Mouse (Mus musculus): ENCODE measurements around the gene Dnmt3a. TPM values are rescaled to one million over a fixed set of nuclear protein-coding genes. Genes with fewer than 3 reads are reported as not detected.

Dnmt3a gene
- polyA plus RNA-seq, 2 experiments: 48.7 to 74.5 TPM

DNA sequence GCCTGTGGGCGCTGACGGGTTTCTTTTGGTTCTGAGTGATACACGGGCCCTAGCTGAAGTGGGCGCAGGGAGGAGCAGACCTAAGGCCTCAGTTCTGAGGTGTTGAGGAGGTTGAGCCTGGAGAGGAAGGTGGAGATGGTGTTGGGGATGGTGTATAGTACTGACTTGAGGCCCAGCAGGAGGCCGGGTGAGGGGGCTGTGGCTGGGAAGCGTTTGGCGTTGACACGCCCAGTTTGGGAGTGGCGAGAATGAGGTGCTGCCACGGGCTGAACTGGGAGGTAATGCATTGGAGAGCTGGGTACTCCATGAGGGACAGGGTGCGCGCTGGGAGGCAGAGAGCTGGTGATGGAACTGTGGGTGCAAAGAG, 19.9 kb downstream of the Dnmt3a start:
- no peak for DNase-seq (ENCODE audit: low spot score)
- Histone ChIP-seq H3K27me3 (ENCODE audit: control insufficient read depth, insufficient read depth, low read length) (no peaks in the 10 kb centered on the region), H3K4me3 (replicated peaks; ENCODE audit: low read length) (no peak overlapping the region), H3K9ac (ENCODE audit: low read depth, low read length, severe bottlenecking) (no peak overlapping the region), H3K9me3 (ENCODE audit: control insufficient read depth, low read length) (no peaks in the 10 kb centered on the region), H3K36me3 (ENCODE audit: control insufficient read depth, insufficient read depth, low read length) (no peaks in the 10 kb centered on the region), H3K4me2 (replicated peaks; ENCODE audit: low read depth, low read length, severe bottlenecking) (no peak overlapping the region), H3K4me1 (ENCODE audit: control insufficient read depth, insufficient read depth, low read length) (peaks cover 18% of the 10 kb centered on the region), H3K27ac (replicated peaks; ENCODE audit: low read depth, low read length) (no peak overlapping the region)
- TF ChIP-seq POLR2A (IDR thresholded peaks at IDR 0.05; ENCODE audit: borderline replicate concordance, extremely low read depth, insufficient read depth, insufficient read length): no peak
- no peak for ATAC-seq (ENCODE audit: low FRiP score, low read depth)
- WGBS: 36% methylated on average over 12 of the region's 12 CpGs

DNA sequence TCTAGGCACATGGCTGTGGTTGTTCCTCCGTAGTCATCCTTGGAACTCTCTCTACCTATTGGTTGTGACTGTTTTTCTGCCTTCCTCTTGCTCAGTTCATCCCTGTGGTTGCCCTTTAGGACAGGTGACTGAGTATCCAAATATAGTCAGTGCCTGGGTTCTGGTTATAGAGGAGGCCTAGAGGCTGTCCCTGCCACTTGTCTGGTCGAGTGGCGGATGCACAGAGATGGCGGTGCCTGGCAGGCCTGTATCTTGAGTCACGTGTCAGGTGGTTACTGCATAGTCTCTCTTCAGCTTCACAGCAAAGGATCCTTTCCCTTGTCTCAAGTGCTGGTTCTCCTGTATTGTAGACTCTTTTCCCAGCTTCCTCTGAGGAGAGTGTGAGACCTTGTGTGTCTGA, 22.0 kb downstream of the Dnmt3a start:
- no peak for TF ChIP-seq POLR2A (IDR thresholded peaks at IDR 0.05; ENCODE audit: borderline replicate concordance, extremely low read depth, insufficient read depth, insufficient read length)
- Histone ChIP-seq H3K4me1 (ENCODE audit: control insufficient read depth, insufficient read depth, low read length) (peaks cover 28% of the 10 kb centered on the region), H3K36me3 (ENCODE audit: control insufficient read depth, insufficient read depth, low read length) (no peaks in the 10 kb centered on the region), H3K4me2 (replicated peaks; ENCODE audit: low read depth, low read length, severe bottlenecking) (no peak overlapping the region), H3K9ac (ENCODE audit: low read depth, low read length, severe bottlenecking) (no peak overlapping the region), H3K27me3 (ENCODE audit: control insufficient read depth, insufficient read depth, low read length) (no peaks in the 10 kb centered on the region), H3K27ac (replicated peaks; ENCODE audit: low read depth, low read length) (no peak overlapping the region), H3K4me3 (replicated peaks; ENCODE audit: low read length) (no peak overlapping the region), H3K9me3 (ENCODE audit: control insufficient read depth, low read length) (no peaks in the 10 kb centered on the region)
- ATAC-seq (ENCODE audit: low FRiP score, low read depth) (no peak), DNase-seq (ENCODE audit: low spot score) (no peak)
- 85% methylated on average over 5 of the region's 5 CpGs for WGBS

DNA sequence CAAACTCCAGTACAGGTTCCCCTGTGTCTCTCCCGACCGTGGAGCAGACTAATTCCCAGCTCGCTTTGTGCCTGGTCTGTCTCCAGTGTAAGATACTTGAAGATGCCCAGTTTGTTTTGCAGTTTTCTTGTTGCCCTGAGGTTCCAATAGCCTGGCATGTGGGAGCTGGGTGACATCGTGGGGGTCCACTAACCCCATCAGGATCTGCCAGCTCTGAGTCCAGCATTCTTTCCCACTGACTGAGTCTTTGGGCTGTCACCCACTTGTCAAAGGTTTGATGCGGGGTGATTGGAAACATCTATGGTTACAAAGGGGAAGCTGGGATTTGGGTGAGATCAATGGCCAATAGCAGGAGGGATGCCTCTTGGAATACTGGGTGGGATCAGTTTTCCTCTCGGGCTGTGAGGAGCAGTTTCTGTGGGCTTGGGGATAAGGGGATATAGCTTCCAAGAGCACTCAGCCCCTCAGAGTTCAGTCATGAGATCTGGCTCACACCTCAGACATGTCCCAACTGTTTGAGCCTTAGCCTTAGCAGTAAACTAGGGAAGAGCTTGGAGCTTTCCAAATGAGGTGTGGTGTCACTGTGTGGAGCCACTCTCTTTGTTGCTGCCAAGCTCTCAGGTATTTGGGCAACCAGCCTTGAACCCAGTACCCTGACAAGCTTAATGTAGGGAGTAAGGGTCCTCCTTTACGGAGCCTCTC, 27.4 kb downstream of the Dnmt3a start:
- WGBS: 55% methylated on average over 7 of the region's 7 CpGs
- peak overlapping the region; percentile 59 for H3K4me2 ChIP-seq (replicated peaks; ENCODE audit: low read depth, low read length, severe bottlenecking)

DNA sequence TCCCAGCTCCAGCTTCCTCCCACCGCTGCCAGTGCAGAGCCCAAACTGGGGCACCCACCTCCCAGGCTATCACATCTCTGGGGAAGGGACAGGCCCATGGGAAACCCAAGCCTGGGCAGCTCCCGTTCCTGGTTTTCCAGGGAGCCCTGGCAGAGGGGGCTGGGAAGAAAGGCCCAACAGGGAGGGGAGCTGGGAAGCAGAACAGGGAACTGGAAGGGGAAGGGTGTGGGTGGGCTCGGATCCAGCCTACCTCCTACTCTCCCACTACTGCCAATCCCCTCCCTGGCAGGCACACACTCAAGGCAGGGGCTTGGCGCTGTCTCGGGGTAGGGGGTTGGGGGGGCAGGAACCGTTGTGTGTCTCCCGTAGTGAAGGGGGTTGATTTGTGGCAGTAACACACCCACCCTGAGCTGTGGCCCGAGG, 28.1 kb downstream of the Dnmt3a start:
- no peaks in the 10 kb centered on the region for H3K9me3 ChIP-seq (ENCODE audit: control insufficient read depth, low read length)
- no peaks in the 10 kb centered on the region for H3K27me3 ChIP-seq (ENCODE audit: control insufficient read depth, insufficient read depth, low read length)
- no peak for TF ChIP-seq POLR2A (IDR thresholded peaks at IDR 0.05; ENCODE audit: borderline replicate concordance, extremely low read depth, insufficient read depth, insufficient read length)
- H3K36me3 ChIP-seq (ENCODE audit: control insufficient read depth, insufficient read depth, low read length): peaks cover 38% of the 10 kb centered on the region
- peak overlapping the region; percentile 40 for H3K9ac ChIP-seq (ENCODE audit: low read depth, low read length, severe bottlenecking)
- DNase-seq (ENCODE audit: low spot score) (peak; percentile 88), ATAC-seq (ENCODE audit: low FRiP score, low read depth) (peak; percentile 80)
- WGBS: 0% methylated on average over 7 of the region's 8 CpGs
- peak overlapping the region; percentile 21 for H3K4me3 ChIP-seq (replicated peaks; ENCODE audit: low read length)
- H3K4me2 ChIP-seq (replicated peaks; ENCODE audit: low read depth, low read length, severe bottlenecking): peak overlapping the region; percentile 59
- peaks cover 35% of the 10 kb centered on the region for H3K4me1 ChIP-seq (ENCODE audit: control insufficient read depth, insufficient read depth, low read length)
- H3K27ac ChIP-seq (replicated peaks; ENCODE audit: low read depth, low read length): peak overlapping the region; percentile 83

More for the DNA sequence above, 27.4 kb downstream of the Dnmt3a start:
- H3K4me1 ChIP-seq (ENCODE audit: control insufficient read depth, insufficient read depth, low read length): peaks cover 35% of the 10 kb centered on the region
- peak overlapping the region; percentile 21 for H3K4me3 ChIP-seq (replicated peaks; ENCODE audit: low read length)
- DNase-seq (ENCODE audit: low spot score) (no peak), ATAC-seq (ENCODE audit: low FRiP score, low read depth) (no peak)
- peak overlapping the region; percentile 83 for H3K27ac ChIP-seq (replicated peaks; ENCODE audit: low read depth, low read length)
- peaks cover 32% of the 10 kb centered on the region for H3K36me3 ChIP-seq (ENCODE audit: control insufficient read depth, insufficient read depth, low read length)
- H3K9ac ChIP-seq (ENCODE audit: low read depth, low read length, severe bottlenecking): peak overlapping the region; percentile 40
- H3K9me3 ChIP-seq (ENCODE audit: control insufficient read depth, low read length): no peaks in the 10 kb centered on the region
- no peak for TF ChIP-seq POLR2A (IDR thresholded peaks at IDR 0.05; ENCODE audit: borderline replicate concordance, extremely low read depth, insufficient read depth, insufficient read length)
- no peaks in the 10 kb centered on the region for H3K27me3 ChIP-seq (ENCODE audit: control insufficient read depth, insufficient read depth, low read length)

DNA sequence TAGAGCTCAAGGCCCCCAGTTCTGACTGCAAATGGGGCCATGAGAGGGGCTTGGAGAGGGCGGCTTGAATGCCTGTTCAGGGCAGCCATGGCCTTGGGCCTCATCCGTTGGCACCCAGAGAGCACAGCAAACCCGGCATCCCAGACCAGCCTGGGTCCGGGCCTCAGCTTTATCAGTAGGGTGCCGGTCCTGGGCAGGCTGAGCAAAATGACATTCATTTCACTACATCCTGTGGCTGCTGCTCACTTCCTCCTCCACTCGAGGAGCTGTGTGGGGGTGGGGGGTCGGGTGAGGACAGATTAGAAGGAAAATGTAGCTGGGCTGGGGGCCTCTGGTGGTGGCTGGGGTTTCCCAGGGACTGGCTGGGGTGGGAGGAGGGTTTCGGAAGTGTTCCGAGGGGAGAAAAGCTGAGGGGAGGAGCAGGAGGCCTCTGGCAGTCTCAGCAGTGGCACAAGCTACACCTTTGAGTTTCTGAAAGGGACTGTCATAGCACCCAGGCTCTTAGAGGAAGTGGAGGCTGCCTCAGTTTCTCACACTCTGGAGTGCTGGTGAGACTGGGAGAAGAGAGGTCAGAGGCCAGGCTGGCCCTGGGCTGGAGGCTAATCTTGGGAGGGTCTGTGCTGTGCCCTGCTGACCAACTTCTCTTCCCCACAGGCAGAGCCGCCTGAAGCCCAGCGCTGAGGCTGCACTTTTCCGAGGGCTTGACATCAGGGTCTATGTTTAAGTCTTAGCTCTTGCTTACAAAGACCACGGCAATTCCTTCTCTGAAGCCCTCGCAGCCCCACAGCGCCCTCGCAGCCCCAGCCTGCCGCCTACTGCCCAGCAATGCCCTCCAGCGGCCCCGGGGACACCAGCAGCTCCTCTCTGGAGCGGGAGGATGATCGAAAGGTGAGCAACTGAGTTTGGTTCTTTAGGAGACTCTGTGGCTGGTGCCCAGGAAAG, 28.8 kb downstream of the Dnmt3a start:
- no peaks in the 10 kb centered on the region for H3K27me3 ChIP-seq (ENCODE audit: control insufficient read depth, insufficient read depth, low read length)
- no peak for TF ChIP-seq POLR2A (IDR thresholded peaks at IDR 0.05; ENCODE audit: borderline replicate concordance, extremely low read depth, insufficient read depth, insufficient read length)
- H3K4me3 ChIP-seq (replicated peaks; ENCODE audit: low read length): peak overlapping the region; percentile 21
- peak overlapping the region; percentile 59 for H3K4me2 ChIP-seq (replicated peaks; ENCODE audit: low read depth, low read length, severe bottlenecking)
- WGBS: 8% methylated on average over 21 of the region's 21 CpGs
- DNase-seq (ENCODE audit: low spot score) (peak; percentile 29), ATAC-seq (ENCODE audit: low FRiP score, low read depth) (peak; percentile 32)
- H3K36me3 ChIP-seq (ENCODE audit: control insufficient read depth, insufficient read depth, low read length): peaks cover 45% of the 10 kb centered on the region
- H3K4me1 ChIP-seq (ENCODE audit: control insufficient read depth, insufficient read depth, low read length): peaks cover 35% of the 10 kb centered on the region
- H3K27ac ChIP-seq (replicated peaks; ENCODE audit: low read depth, low read length): peak overlapping the region; percentile 83
- H3K9ac ChIP-seq (ENCODE audit: low read depth, low read length, severe bottlenecking): peak overlapping the region; percentile 40
- H3K9me3 ChIP-seq (ENCODE audit: control insufficient read depth, low read length): no peaks in the 10 kb centered on the region

Data from limb, embryonic 14.5 days (tissue).